Mouse (Mus musculus): ENCODE data around the gene Rab39.

Rab39 gene

GRCm38 (mm10) chr9:53705992-53706696 is at the start of gene Rab39:
Gene Rab39, minus strand, starts transcription at chr9:53706232.
- peak; percentile 82 for DNase-seq (ENCODE audit: low read depth)

GRCm38 (mm10) chr9:53754801-53755200 is 48.8 kb upstream of the Rab39 start:
- no peak for DNase-seq (ENCODE audit: low read depth)

GRCm38 (mm10) chr9:53750899-53751298 is 44.9 kb upstream of the Rab39 start:
- DNase-seq (ENCODE audit: low read depth), result no peak

- no peak for DNase-seq (ENCODE audit: low read depth)
Observed at GRCm38 (mm10) chr9:53750411-53750810, 44.4 kb upstream of the Rab39 start.

- DNase-seq (ENCODE audit: low read depth), result no peak
Observed at GRCm38 (mm10) chr9:53740829-53741404, 34.9 kb upstream of the Rab39 start.

GRCm38 (mm10) chr9:53705491-53705991 is 491 bp downstream of the Rab39 start:
- DNase-seq (ENCODE audit: low read depth), result no peak

GRCm38 (mm10) chr9:53702991-53703390 is 3.0 kb downstream of the Rab39 start:
- DNase-seq (ENCODE audit: low read depth), result no peak

- DNase-seq (ENCODE audit: low read depth), result no peak
Observed at GRCm38 (mm10) chr9:53700496-53700895, 5.5 kb downstream of the Rab39 start.

- DNase-seq (ENCODE audit: low read depth), result no peak
Observed at GRCm38 (mm10) chr9:53695846-53696245, 10.2 kb downstream of the Rab39 start.

GRCm38 (mm10) chr9:53693718-53694117 is 12.3 kb downstream of the Rab39 start:
- DNase-seq (ENCODE audit: low read depth), result no peak

- no peak for DNase-seq (ENCODE audit: low read depth)
Observed at GRCm38 (mm10) chr9:53691745-53692670, 14.0 kb downstream of the Rab39 start.

GRCm38 (mm10) chr9:53680851-53681250 is 25.2 kb downstream of the Rab39 start:
- DNase-seq (ENCODE audit: low read depth), result no peak

- no peak for DNase-seq (ENCODE audit: low read depth)
Observed at GRCm38 (mm10) chr9:53676921-53677320, 29.1 kb downstream of the Rab39 start.

GRCm38 (mm10) chr9:53673571-53673970 is 32.5 kb downstream of the Rab39 start:
- DNase-seq (ENCODE audit: low read depth), result peak; percentile 69

GRCm38 (mm10) chr9:53669680-53670219 is 36.3 kb downstream of the Rab39 start, which contains the start of gene Cul5:
Gene Cul5, minus strand, starts transcription at chr9:53670014.
- DNase-seq (ENCODE audit: low read depth), result peak; percentile 50

GRCm38 (mm10) chr9:53667020-53667669 is 38.9 kb downstream of the Rab39 start:
- peak; percentile 89 for DNase-seq (ENCODE audit: low read depth)

- DNase-seq (ENCODE audit: low read depth), result no peak
Observed at GRCm38 (mm10) chr9:53666665-53667019, 39.4 kb downstream of the Rab39 start.

GRCm38 (mm10) chr9:53665428-53665827 is 40.6 kb downstream of the Rab39 start:
- DNase-seq (ENCODE audit: low read depth), result no peak

- no peak for DNase-seq (ENCODE audit: low read depth)
Observed at GRCm38 (mm10) chr9:53664819-53665218, 41.2 kb downstream of the Rab39 start.

- no peak for DNase-seq (ENCODE audit: low read depth)
Observed at GRCm38 (mm10) chr9:53634796-53635195, 71.2 kb downstream of the Rab39 start.
